Mouse (Mus musculus) large intestine, adult 2 months (tissue): Measurements from ENCODE around the gene Cdc25a. TPM values are rescaled to one million over a fixed set of nuclear protein-coding genes. Genes with fewer than 3 reads are reported as not detected.

Source experiments
- DNase-seq: peaks from one replicate; pipeline ENCODE4 v3.0.0-alpha.2; 2012; ENCODE audit warnings: low read depth, low spot score
- WGBS: fragments of 180-500 bp; shearing (Covaris S2); methylation state at CpG from one replicate; pipeline ENCODE4 v1.1.7; 2018; 5-methylcytosine and 5-hydroxymethylcytosine counted together
- polyA plus RNA-seq: library from polyadenylated mRNA; depleted of rRNA; stranded (reverse); fragments of >200 nt; gene quantifications from 2 replicates; pipeline ENCODE4 v1.2.3, GENCODE M21; 2012; rRNA removed

The Cdc25a gene
- polyA plus RNA-seq, 1 experiment, result 13.8 TPM

DNA sequence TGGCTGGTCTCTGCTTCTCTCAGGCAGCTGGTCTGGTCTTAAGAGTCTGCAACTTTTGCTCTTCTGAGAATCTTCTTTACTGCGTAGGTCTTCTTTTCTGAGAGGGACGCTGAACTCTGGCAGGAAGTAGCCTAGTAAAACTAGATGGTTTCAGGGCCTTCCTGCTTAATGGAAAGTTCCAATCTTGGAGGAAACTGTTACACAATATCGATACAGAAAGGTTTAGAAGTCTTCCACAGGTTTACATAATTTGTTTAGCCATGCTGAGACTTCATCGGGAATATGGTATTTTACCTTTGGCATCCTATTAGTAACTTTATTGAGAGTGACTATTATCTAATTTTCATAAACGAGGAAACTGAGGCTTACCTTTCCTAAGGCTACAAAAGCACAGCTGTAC lies 54.7 kb downstream of the Cdc25a start:
- WGBS, result 75% methylated on average over 5 of the region's 5 CpGs
- no peak for DNase-seq

- no peak for DNase-seq
- 60% methylated on average over 6 of the region's 6 CpGs for WGBS
Measured at GRCm38 (mm10) chr9:109930752-109931151, 55.4 kb downstream of the Cdc25a start.

- under 1% methylated on average over 94 of the region's 94 CpGs for WGBS
- peak; percentile 72 for DNase-seq
Measured at GRCm38 (mm10) chr9:109931257-109932171, 56.1 kb downstream of the Cdc25a start, which contains the start of gene Map4. Map4 (plus strand) TSS chr9:109931460.

GRCm38 (mm10) chr9:109932361-109932755 lies 57.0 kb downstream of the Cdc25a start:
- WGBS, result under 1% methylated on average over 20 of the region's 20 CpGs
- no peak for DNase-seq

DNA sequence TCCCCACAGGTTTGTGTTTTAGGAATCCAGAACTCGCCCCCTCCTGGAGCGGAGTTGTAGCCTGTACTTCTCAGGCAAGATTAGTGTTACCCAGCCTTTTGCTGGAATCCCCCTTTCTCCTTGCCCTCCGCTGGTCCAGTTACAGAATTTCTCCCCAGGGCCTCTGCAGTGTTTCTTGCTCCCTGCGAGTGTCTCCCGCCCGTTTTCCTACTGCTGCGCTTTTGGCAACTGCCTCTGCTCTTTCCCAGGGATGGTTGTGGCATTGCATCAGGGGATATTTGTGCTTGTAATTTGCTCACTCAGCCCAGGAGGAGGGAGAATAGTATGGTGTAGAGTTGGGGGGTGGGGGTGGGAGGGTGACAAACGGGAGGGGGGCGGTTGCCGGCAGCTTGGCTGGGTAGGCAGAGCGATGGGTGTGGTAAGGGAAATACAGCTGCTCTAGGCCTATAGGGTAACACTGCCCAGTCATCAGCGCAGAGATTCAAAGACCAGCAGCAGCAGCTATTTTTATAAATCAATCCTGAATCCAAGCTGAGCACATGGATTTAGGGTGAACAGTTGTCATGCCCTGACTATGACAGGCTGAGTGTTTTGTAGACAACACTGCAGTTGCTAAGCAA lies 57.5 kb downstream of the Cdc25a start:
- no peak for DNase-seq
- WGBS, result under 1% methylated on average over 12 of the region's 12 CpGs

DNA sequence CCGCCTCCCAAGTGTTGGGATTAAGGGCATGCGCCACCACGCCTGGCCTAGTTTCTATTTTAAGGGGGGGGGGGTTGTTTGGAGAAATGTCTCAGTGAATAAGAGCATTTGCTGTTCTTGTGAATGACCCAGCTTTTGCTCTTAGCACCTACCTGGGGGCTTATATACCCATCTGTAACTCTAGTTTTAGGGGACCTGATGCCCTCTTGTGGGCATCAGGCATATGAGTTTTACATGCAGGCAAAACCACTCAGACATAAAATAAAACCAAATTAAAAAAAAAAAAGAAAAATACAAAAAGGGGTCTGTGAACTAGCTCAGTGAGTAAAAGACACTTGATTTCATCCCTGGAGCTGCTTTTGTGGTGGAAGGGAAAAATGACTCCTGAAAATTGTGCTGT lies 64.0 kb downstream of the Cdc25a start:
- DNase-seq, result no peak
- WGBS, result 96% methylated on average over 3 of the region's 3 CpGs

GRCm38 (mm10) chr9:109942796-109943195 lies 67.4 kb downstream of the Cdc25a start:
- DNase-seq, result no peak
- WGBS, result 46% methylated on average over 4 of the region's 4 CpGs

Other genes with a start within 250 kb of the Cdc25a start
- gene Fbxw24, start 249.5 kb upstream of the Cdc25a start, polyA plus RNA-seq, result not detected in 2 replicates
- not detected in 2 replicates for gene Fbxw25, start 210.9 kb upstream of the Cdc25a start, polyA plus RNA-seq
- gene Fbxw18, start 172.9 kb upstream of the Cdc25a start, polyA plus RNA-seq, result not detected in 2 replicates
- gene Fbxw26, start 129.5 kb upstream of the Cdc25a start, polyA plus RNA-seq, result not detected in 2 replicates
- gene Fbxw27, start 84.9 kb upstream of the Cdc25a start, polyA plus RNA-seq, result not detected in 2 replicates
- gene Spink8, start 63.3 kb upstream of the Cdc25a start, polyA plus RNA-seq, result 1.0 TPM in 1 of 2 replicates, not detected in the other
- gene Nme6, start 42.8 kb upstream of the Cdc25a start, polyA plus RNA-seq, result 31.9 and 40.8 TPM in 2 replicates
- 0.11 and 0.33 TPM in 2 replicates for gene Camp, start 26.0 kb upstream of the Cdc25a start, polyA plus RNA-seq
- gene Map4, start 55.9 kb downstream of the Cdc25a start, polyA plus RNA-seq, result 117 and 129 TPM in 2 replicates
- 10.8 and 12.4 TPM in 2 replicates for gene Smarcc1, start 242.1 kb downstream of the Cdc25a start, polyA plus RNA-seq
- 49.4 and 56.5 TPM in 2 replicates for gene Dhx30, start 242.3 kb downstream of the Cdc25a start, polyA plus RNA-seq